Mouse (Mus musculus) small intestine, adult 2 months (tissue): ENCODE measurements around the gene Opn4.

Experiments
- CTCF ChIP-seq: fragments of 200-500 bp; IDR thresholded peaks from 2 replicates; pipeline ENCODE4 v1.5.1; 2012; ENCODE audit warnings: low read depth, mild to moderate bottlenecking, control low read depth, inconsistent platforms, low read length, moderate library complexity, mixed read lengths; ENCODE audit not compliant: insufficient replicate concordance, insufficient read length; ENCODE audit errors: extremely low read depth
- POLR2A ChIP-seq: fragments of 200-500 bp; IDR thresholded peaks from 2 replicates; pipeline ENCODE4 v1.6.1; 2012; ENCODE audit warnings: low read depth, mild to moderate bottlenecking, control low read depth, inconsistent platforms, low read length, moderate library complexity

- TF ChIP-seq POLR2A = no peak
- no peak for TF ChIP-seq CTCF
Observed at GRCm38 (mm10) chr14:34601910-34602309, 2.0 kb upstream of the Opn4 start.
